Mouse (Mus musculus) embryonic fibroblast, embryonic 13.5 days (primary cell): ENCODE measurements around the gene Galntl6.

Experiments used
- CTCF ChIP-seq: IDR thresholded peaks from 2 replicates; pipeline ENCODE4 v1.5.1; 2011; ENCODE audit warnings: mild to moderate bottlenecking, control low read depth, low read length, moderate library complexity, borderline replicate concordance; ENCODE audit not compliant: insufficient read depth
- POLR2A ChIP-seq: IDR thresholded peaks from 2 replicates; pipeline ENCODE4 v1.6.1; 2011; ENCODE audit warnings: low read depth, mild to moderate bottlenecking, control low read depth, low read length, moderate library complexity

- TF ChIP-seq POLR2A (no peak), CTCF (no peak)
These were observed 314.6 kb downstream of the Galntl6 start for GRCm38 (mm10) chr8:58597834-58598233.
